Mouse (Mus musculus) midbrain, embryonic 15.5 days (tissue): ENCODE data around the gene Polr3e. TPM values are rescaled to one million over a fixed set of nuclear protein-coding genes. Genes with fewer than 3 reads are reported as not detected.
"Not testable (repeated sequence)": the region's sequence is repeated elsewhere in the genome, so short reads cannot be mapped to it uniquely, and the experiment has no call there.

Source experiments
- ATAC-seq: fragments of 200-750 bp; cut with Nextera tagmentation; replicated peaks from 2 replicates; pipeline ENCODE4 v1.8.0; 2017; ENCODE audit warnings: moderate TSS enrichment
- H3K27ac ChIP-seq: fragments of 300-500 bp; sonication (generic); 2 replicates; pipeline ENCODE4 v1.5.1; 2015; ENCODE audit warnings: mild to moderate bottlenecking, inconsistent platforms
- H3K27me3 ChIP-seq: fragments of 300-500 bp; sonication (generic); replicated peaks from 2 replicates; pipeline ENCODE4 v1.6.1; 2015; ENCODE audit warnings: inconsistent platforms
- H3K36me3 ChIP-seq: fragments of 300-500 bp; sonication (generic); replicated peaks from 2 replicates; pipeline ENCODE4 v1.6.1; 2015; ENCODE audit warnings: inconsistent platforms
- H3K4me1 ChIP-seq: fragments of 300-500 bp; sonication (generic); 2 replicates; pipeline ENCODE4 v1.6.1; 2015; ENCODE audit warnings: inconsistent platforms
- H3K4me2 ChIP-seq: fragments of 300-500 bp; sonication (generic); 2 replicates; pipeline ENCODE4 v1.6.1; 2015; ENCODE audit warnings: inconsistent platforms, mild to moderate bottlenecking, moderate library complexity
- H3K4me3 ChIP-seq: fragments of 300-500 bp; sonication (generic); 2 replicates; pipeline ENCODE4 v1.5.1; 2015; ENCODE audit warnings: mild to moderate bottlenecking, inconsistent platforms
- H3K9ac ChIP-seq: fragments of 300-500 bp; sonication (generic); 2 replicates; pipeline ENCODE4 v1.6.1; 2015; ENCODE audit warnings: mild to moderate bottlenecking, inconsistent platforms
- H3K9me3 ChIP-seq: fragments of 300-500 bp; sonication (generic); 2 replicates; pipeline ENCODE4 v1.6.1; 2016; ENCODE audit warnings: inconsistent platforms
- WGBS: fragments of 180-500 bp; shearing (Covaris S2); methylation state at CpG from one replicate; pipeline ENCODE4 v1.1.7; 2015; ENCODE audit warnings: mixed read lengths; 5-methylcytosine and 5-hydroxymethylcytosine counted together
- polyA plus RNA-seq: library from polyadenylated mRNA; unstranded; fragments of >200 nt; fragmentation: Nextera tagmentation; extraction: Ambion mirVana; gene quantifications from 2 replicates; pipeline ENCODE4 v1.2.1, GENCODE M21; 2015

Gene Polr3e
- polyA plus RNA-seq, 1 experiment from 2014 or later: 25.5 TPM

DNA sequence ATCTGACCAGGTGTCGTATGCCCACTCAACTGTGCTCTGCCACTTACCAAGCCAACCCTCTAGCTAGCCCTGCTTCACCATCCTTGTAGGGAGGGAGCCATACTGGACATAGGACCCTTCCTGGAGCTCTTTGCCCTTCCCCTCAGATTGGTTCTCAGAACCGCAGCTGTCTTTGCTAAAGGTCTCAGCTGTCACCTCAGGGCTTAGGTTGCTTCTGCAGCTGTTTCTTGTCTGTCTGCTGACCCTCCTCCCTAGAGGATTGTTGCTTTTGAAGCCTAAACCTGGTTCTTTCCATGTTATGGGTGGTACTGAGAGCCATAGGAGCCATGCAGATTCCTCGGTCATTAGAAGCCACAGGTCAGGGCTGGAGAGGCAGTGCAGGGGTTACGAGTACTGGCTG, 34.9 kb upstream of the Polr3e start:
- Histone ChIP-seq H3K27ac (no peak overlapping the region), H3K36me3 (peaks cover 23% of the 10 kb centered on the region), H3K4me1 (no peaks in the 10 kb centered on the region), H3K4me2 (no peak overlapping the region), H3K4me3 (no peak overlapping the region), H3K27me3 (no peaks in the 10 kb centered on the region), H3K9ac (no peak overlapping the region), H3K9me3 (no peaks in the 10 kb centered on the region)
- no peak for ATAC-seq
- WGBS: 94% methylated on average over 4 of the region's 4 CpGs

DNA sequence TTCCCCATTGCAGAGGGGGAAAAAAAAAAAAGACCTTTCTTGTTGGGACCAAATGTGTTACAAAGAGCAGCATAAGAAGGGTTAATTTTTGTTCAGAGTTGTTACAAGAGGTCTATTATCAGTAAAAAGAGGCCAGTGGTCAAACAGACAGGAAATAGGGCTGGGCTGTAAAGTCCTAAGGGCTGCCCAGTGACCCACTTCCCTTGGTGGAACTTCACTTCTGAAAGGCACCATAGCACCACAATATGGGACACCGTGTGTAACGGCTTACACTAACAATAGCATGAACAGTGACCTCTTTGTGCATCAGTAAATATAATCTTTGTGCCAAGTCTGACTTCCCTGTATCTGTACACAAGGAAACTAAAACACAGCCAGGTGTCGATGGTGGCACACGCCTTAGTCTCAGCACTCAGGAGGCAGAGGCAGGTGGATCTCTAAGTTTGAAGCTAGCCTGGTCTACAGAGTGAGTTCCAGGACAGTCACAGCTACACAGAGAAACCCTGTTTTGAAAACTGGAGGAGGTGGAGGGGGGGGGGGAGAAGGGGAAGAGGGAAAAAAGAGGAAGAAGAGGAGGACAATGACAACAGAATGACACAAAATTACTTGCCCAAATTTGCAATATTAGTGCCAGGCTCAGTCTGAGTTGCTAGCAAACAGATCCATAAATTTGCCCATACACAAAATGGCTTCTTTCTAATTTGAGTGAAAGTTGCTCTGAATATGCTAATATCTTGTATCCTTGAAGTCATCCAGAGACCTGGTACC, 33.8 kb upstream of the Polr3e start:
- ATAC-seq: no peak
- no peaks in the 10 kb centered on the region for H3K27me3 ChIP-seq
- H3K4me2 ChIP-seq: no peak overlapping the region
- no peaks in the 10 kb centered on the region for H3K4me1 ChIP-seq
- no peak overlapping the region for H3K27ac ChIP-seq
- H3K9ac ChIP-seq: no peak overlapping the region
- H3K4me3 ChIP-seq: no peak overlapping the region
- H3K36me3 ChIP-seq: peaks cover 23% of the 10 kb centered on the region
- no peaks in the 10 kb centered on the region for H3K9me3 ChIP-seq
- 90% methylated on average over 4 of the region's 4 CpGs for WGBS

DNA sequence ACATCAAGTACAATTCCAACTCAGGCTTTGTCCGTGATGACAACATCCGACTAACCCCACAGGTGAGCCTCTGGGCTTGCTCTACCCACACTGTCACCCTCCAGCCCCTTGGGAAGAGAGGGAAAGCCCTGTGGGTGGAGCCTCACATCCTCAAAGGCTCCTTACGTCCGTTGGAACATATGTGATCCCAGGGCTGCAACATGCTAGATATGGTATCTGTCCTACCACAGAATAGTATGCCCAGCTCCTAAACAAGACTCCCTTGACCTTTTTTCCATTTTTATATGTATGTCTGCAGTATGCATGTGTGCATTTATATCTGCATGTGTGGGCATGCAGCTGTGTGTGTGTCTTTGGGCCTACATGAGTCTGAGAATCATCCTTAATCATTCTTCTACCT, 32.8 kb upstream of the Polr3e start:
- Histone ChIP-seq H3K4me1 (no peaks in the 10 kb centered on the region), H3K9ac (no peak overlapping the region), H3K36me3 (peaks cover 23% of the 10 kb centered on the region), H3K27me3 (no peaks in the 10 kb centered on the region), H3K27ac (no peak overlapping the region), H3K4me3 (no peak overlapping the region), H3K9me3 (no peaks in the 10 kb centered on the region), H3K4me2 (no peak overlapping the region)
- WGBS: 96% methylated on average over 4 of the region's 4 CpGs
- no peak for ATAC-seq

DNA sequence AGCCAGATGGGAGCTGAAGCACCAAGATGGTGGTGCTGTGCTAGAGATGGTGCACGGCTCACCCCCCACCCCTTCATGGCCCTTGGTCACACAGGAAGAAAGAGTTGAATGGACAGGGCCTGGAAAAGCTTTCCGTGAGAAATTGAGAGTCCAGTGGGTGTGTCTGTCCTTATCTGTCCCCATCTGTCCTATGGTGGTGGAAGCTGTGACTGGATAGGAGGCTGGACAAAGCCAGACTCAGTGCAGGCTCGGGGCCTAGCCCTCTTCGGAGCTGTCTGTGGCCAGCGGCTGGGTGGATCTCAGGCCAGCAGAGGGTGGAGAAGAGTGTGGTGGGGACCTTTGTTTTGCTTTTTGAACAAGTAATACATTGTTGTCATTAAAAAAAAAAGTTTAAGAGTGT, 24.4 kb upstream of the Polr3e start:
- no peaks in the 10 kb centered on the region for H3K9me3 ChIP-seq
- 79% methylated on average over 5 of the region's 5 CpGs for WGBS

DNA sequence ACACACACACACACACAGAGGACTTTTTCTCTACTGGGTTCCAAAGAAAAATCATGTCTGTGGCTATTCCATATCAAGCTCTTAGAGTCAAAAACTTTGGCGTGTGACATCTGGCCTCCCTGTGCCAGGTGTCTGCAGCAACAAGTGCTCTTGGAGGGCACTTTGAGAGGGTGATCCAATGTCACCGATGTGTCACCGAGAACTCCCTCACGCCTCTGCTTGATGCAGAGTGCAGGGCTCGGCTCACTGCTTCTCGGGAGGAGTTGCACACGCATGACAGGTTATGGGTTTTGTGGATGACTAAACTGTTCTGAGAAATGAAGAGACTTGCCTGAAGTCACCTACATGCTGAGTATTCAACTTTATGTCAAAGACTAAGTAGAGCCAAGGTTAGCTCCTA, 20.5 kb upstream of the Polr3e start:
- Histone ChIP-seq H3K9ac (no peak overlapping the region), H3K27ac (no peak overlapping the region), H3K4me3 (no peak overlapping the region), H3K27me3 (no peaks in the 10 kb centered on the region), H3K9me3 (no peaks in the 10 kb centered on the region), H3K4me1 (peaks cover 3% of the 10 kb centered on the region; the same call in 1 of the 2 replicates), H3K4me2 (no peak overlapping the region), H3K36me3 (peaks cover 13% of the 10 kb centered on the region; the same call in 1 of the 2 replicates)
- no peak for ATAC-seq
- 95% methylated on average over 7 of the region's 7 CpGs for WGBS

More for the DNA sequence above, 24.4 kb upstream of the Polr3e start:
- Histone ChIP-seq H3K27me3 (no peaks in the 10 kb centered on the region), H3K4me1 (no peaks in the 10 kb centered on the region), H3K27ac (no peak overlapping the region), H3K9ac (no peak overlapping the region), H3K36me3 (peaks cover 5% of the 10 kb centered on the region; the same call in 1 of the 2 replicates), H3K4me3 (no peak overlapping the region), H3K4me2 (no peak overlapping the region)
- no peak for ATAC-seq

DNA sequence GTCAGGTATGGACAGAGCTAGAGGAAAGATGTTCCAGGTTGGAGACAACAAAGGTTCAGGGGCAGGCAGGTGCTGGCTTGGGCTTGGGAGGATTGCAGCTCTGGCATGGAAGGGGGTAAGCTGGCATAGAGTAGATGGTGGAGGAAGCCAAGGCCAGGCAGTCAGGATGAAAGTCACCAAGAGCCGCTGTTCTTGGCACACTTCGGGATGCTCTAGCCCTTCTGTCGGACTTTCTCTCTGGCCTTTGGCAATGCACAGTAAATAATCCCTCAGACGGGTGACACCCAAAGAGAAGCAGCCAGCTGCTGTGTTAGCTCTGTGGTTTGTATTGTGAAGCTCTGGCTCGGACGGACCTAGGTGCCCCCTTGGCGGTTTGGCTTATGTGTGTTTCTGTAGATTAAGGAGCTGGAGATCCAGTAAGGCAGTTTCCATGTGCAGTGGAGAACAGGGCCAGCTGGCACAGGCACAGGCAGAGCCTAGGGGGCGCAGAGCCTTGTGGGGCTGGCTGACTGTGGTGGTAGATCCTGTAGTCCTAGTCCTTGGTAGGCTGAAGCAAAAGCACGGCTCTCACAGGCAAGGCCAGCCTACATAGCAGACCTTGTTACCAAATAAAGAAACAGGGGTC, 19.7 kb upstream of the Polr3e start:
- peaks cover 13% of the 10 kb centered on the region; the same call in 1 of the 2 replicates for H3K36me3 ChIP-seq
- 88% methylated on average over 9 of the region's 9 CpGs for WGBS
- H3K4me2 ChIP-seq: no peak overlapping the region
- H3K9me3 ChIP-seq: no peaks in the 10 kb centered on the region
- H3K4me1 ChIP-seq: peaks cover 5% of the 10 kb centered on the region; the same call in 1 of the 2 replicates
- no peak overlapping the region for H3K4me3 ChIP-seq
- H3K27ac ChIP-seq: no peak overlapping the region
- ATAC-seq: no peak
- H3K27me3 ChIP-seq: no peaks in the 10 kb centered on the region
- no peak overlapping the region for H3K9ac ChIP-seq

DNA sequence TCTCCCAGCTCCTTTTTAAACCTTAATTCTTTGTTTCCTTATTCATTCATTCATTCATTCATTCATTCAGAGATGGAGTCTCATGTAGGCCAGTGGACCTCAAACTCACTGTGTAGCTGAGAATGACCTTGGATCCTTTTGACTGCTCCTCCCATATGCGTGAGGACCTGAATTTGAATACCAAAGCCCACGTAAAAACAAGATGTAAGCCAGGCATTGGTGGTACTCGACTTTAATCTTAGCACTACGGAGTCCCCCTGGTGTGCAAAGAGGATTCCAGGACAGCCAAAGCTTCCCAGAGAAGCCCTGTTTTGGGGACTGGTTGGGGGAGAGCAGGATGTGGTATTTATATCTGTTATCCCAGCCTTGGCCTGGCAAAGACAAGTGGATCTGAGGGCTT, 17.4 kb upstream of the Polr3e start:
- H3K4me1 ChIP-seq: peaks cover 10% of the 10 kb centered on the region; the same call in 1 of the 2 replicates
- ATAC-seq: no peak
- 56% methylated on average over 4 of the region's 4 CpGs for WGBS
- peaks cover 13% of the 10 kb centered on the region; the same call in 1 of the 2 replicates for H3K36me3 ChIP-seq
- no peak overlapping the region for H3K4me3 ChIP-seq
- H3K9ac ChIP-seq: no peak overlapping the region
- H3K9me3 ChIP-seq: no peaks in the 10 kb centered on the region
- H3K4me2 ChIP-seq: no peak overlapping the region
- H3K27me3 ChIP-seq: no peaks in the 10 kb centered on the region
- no peak overlapping the region for H3K27ac ChIP-seq

DNA sequence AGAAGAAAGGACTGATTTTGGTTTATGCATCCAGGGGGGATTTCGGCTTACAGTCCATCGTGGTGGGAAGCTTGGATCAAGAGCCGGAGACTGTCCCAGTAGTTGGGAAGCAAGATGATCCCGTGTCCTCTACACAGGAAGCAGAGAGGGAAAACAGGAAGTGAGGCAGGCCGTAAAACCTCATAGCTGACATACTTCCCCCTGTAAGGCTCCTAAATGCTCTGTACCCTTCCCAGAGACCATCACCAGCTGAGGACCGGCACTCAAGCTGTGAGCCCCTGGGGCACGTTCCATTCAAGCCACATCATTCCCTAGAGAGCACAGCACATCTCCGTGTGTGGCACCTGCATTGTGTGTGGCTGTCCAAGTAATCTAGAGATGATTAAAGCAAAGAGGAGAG, 15.8 kb upstream of the Polr3e start:
- H3K9ac ChIP-seq: no peak overlapping the region; the same call in 1 of the 2 replicates
- ATAC-seq: no peak
- H3K4me1 ChIP-seq: peaks cover 10% of the 10 kb centered on the region; the same call in 1 of the 2 replicates
- H3K27ac ChIP-seq: no peak overlapping the region
- no peaks in the 10 kb centered on the region for H3K9me3 ChIP-seq
- H3K4me2 ChIP-seq: no peak overlapping the region
- no peak overlapping the region for H3K4me3 ChIP-seq
- peaks cover 7% of the 10 kb centered on the region; the same call in 1 of the 2 replicates for H3K36me3 ChIP-seq
- H3K27me3 ChIP-seq: no peaks in the 10 kb centered on the region
- WGBS: 50% methylated on average over 8 of the region's 8 CpGs

DNA sequence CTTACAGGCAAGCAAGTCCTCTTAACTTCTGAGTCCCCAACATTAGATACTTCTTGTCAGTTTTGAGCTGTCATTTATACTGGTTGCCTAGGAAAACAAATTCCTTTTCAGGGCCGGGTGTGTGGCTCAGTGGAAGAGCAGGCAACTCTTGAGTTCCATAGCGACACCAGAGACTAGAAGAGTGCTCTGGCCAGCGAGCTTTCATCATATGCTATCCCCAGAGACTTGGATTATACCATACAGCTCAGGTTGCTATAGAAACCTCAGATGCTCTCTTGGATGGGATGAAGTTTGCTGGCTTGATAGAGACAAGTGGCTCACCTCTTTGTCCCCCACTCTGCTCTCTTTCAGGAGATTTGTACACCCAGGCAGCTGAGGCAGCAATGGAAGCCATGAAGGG, 14.6 kb upstream of the Polr3e start:
- ATAC-seq: 0 out of 2 replicates have a peak, but pooled peaks have one; percentile 52
- Histone ChIP-seq H3K27ac (no peak overlapping the region), H3K4me2 (no peak overlapping the region), H3K9me3 (no peaks in the 10 kb centered on the region), H3K27me3 (no peaks in the 10 kb centered on the region), H3K4me3 (no peak overlapping the region), H3K9ac (no peak overlapping the region), H3K36me3 (peaks cover 7% of the 10 kb centered on the region; the same call in 1 of the 2 replicates), H3K4me1 (peaks cover 10% of the 10 kb centered on the region; the same call in 1 of the 2 replicates)
- WGBS: 19% methylated on average over 3 of the region's 3 CpGs

DNA sequence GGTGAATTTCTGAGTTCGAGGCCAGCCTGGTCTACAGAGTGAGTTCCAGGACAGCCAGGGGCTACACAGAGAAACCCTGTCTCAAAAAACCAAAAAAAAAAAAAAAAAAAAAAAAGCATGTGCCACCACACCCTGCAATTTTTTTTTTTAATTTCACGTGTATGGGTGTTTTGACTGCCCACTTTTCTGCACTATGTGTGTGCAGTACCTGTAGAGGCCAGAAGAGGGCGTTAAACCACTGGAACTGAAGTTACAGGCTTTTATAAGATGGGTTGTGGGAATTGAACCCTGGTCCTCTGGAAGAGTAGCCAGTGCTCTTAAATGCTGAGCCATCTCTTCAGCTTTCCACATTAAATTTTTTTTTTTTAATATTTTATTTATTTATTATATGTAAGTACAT, 7.4 kb upstream of the Polr3e start:
- not testable (repeated sequence) for H3K27ac ChIP-seq, H3K4me1 ChIP-seq, ATAC-seq, H3K4me3 ChIP-seq, H3K9ac ChIP-seq, H3K4me2 ChIP-seq, H3K27me3 ChIP-seq, H3K9me3 ChIP-seq, H3K36me3 ChIP-seq
- WGBS: 72% methylated on average over 3 of the region's 3 CpGs

DNA sequence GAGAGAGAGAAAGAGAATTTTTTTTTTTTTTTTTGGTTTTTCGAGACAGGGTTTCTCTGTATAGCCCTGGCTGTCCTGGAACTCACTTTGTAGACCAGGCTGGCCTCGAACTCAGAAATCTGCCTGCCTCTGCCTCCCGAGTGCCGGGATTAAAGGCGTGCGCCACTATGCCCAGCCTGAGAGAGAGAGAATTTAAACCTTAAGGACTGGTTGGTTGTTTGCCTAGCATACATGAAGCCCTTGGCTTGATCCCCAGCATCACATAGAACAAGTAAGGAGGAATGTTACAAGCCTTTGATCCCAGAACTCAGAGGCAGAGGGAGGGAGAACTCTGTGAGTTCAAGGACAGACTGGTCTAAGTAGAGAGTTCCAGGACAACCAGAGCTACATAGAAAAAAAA, 6.3 kb upstream of the Polr3e start:
- 87% methylated on average over 6 of the region's 6 CpGs for WGBS

DNA sequence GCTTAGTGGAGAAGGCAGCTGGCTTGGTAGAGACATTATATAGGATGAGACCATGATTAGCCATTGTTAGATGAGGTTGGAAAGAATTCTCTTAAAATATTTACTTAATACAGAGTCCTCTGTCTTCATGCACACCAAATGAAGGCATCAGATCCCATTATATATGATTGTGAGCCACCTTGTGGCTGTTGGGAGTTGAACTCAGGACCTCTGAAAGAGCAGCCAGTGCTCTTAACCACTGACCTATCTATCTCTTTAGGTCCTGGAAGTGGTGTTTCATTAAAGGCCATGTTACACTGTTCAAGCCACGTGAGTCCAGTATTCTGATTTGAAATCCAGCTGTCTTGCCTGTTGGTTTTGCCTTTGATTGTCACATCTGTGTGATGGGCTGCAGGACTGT, 4.2 kb upstream of the Polr3e start:
- 53% methylated on average over 1 of the region's 1 CpGs for WGBS

More for the DNA sequence above, 6.3 kb upstream of the Polr3e start:
- H3K9ac ChIP-seq, H3K27me3 ChIP-seq, H3K4me2 ChIP-seq, H3K9me3 ChIP-seq, H3K36me3 ChIP-seq, ATAC-seq, H3K27ac ChIP-seq, H3K4me3 ChIP-seq, H3K4me1 ChIP-seq: not testable (repeated sequence)

More for the DNA sequence above, 4.2 kb upstream of the Polr3e start:
- ATAC-seq: no peak
- Histone ChIP-seq H3K27ac (no peak overlapping the region), H3K9me3 (no peaks in the 10 kb centered on the region), H3K9ac (no peak overlapping the region), H3K36me3 (no peaks in the 10 kb centered on the region), H3K4me3 (no peak overlapping the region), H3K4me1 (0 out of 2 replicates have a peak, but pooled peaks cover 2% of the 10 kb centered on the region), H3K4me2 (no peak overlapping the region), H3K27me3 (no peaks in the 10 kb centered on the region)
